Mouse (Mus musculus): ENCODE measurements around the gene Tbc1d1. TPM values are rescaled to one million over a fixed set of nuclear protein-coding genes. Genes with fewer than 3 reads are reported as not detected.

Gene Tbc1d1
- total RNA-seq, 2 experiments from 2014 or later = 10.4 to 11.0 TPM

DNA sequence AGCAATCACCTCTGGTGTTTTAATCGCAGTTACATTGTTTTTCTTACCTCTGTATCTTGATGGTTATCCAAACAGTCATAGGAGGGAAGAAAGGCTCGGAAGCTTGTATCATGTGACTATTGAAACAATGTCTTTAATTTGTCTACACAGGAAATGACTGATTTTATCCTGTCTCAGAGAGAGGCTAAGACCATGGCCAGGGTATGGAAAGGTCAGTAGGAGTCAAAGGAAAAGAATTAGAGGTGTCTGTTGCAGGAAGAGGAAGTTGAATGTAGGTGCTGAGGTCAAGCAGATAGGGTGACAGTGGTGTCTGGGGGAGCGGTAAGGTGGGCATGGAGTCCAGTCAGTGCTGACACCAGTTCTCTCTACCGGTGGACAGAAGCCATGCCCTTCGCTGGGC lies 45.0 kb downstream of the Tbc1d1 start:
- no peak for ATAC-seq (replicated peaks; ENCODE audit: low FRiP score, poor library complexity, severe bottlenecking)

DNA sequence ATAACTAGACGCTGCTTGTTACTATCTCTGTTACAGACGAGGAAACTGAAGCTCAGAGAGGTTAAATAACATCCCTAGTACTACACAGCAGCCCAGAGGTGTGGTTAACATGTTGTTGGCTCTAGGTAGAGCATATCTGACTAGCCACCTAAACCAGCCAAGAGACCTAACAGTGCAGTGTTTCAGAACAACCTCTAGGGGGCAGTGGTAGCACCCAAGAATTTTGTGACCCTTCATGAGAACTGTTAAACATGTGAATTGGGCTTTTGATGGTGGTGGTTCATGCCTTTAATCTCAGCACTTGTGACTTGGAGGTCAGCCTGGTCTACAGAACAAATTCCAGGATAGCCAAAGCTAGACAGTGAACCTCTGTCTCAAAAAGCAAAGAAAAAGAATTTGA lies 46.2 kb downstream of the Tbc1d1 start:
- 0 out of 2 replicates have a peak, but pooled peaks have one; percentile 56 for ATAC-seq (replicated peaks; ENCODE audit: low FRiP score, poor library complexity, severe bottlenecking)

DNA sequence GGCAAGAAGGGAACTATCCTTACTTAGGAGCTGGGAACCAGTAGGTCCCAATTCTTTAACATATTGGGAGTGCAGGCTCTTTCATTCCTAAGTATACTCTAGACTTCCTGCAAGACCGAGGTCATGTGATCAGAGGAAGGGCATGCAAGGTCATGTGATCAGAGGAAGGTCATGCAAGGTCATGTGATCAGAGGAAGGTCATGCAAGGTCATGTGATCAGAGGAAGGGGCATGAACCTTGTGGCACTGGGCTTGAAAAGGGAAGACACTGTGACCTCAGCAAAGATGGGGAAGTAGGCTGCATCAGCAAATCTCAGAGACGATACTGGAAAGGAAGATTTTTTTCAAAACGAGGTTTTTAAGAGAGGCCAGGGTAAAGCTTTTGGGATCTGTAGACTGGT lies 49.5 kb downstream of the Tbc1d1 start:
- ATAC-seq (replicated peaks; ENCODE audit: low FRiP score, poor library complexity, severe bottlenecking) = no peak

DNA sequence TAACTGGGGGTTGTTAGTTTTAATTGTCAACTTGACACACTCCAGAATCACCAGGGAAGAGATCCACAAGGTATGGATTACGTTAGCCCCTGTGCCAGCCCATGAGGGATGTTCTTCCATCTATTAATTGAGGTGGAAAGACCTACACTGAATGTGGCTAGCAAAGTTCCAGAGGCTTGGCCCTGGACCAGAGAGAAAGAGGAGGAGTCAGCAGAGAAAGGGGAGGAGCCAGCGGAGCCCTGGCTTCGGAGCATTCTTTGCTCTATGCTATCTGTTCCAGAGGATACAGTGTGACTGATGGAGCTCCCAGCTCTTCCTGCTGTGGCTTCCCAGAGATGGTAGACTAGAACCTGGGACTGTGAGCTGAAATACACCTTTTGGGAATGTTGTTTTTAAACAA lies 50.3 kb downstream of the Tbc1d1 start:
- ATAC-seq (replicated peaks; ENCODE audit: low FRiP score, poor library complexity, severe bottlenecking) = 0 out of 2 replicates have a peak, but pooled peaks have one; percentile 26

DNA sequence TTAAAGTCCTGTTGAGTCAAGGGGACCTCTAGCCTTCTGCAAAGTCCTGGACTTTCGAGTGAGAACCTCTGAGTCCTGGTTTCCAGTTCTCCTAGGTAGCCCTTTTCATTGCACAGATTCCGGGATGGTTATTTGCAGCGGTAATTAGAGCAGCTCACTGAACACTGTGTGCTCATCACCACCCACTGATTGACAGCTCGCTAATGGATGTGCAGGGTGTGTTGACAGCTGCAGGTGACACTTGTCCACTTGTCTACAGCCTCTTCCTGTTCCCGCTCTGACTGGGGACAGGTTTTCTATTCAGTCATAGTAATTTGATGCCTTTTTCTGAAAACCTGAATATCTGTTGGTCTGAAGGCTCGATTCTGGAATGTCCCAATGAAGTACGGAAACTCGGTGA lies 50.8 kb downstream of the Tbc1d1 start:
- ATAC-seq (replicated peaks; ENCODE audit: low FRiP score, poor library complexity, severe bottlenecking) = no peak

DNA sequence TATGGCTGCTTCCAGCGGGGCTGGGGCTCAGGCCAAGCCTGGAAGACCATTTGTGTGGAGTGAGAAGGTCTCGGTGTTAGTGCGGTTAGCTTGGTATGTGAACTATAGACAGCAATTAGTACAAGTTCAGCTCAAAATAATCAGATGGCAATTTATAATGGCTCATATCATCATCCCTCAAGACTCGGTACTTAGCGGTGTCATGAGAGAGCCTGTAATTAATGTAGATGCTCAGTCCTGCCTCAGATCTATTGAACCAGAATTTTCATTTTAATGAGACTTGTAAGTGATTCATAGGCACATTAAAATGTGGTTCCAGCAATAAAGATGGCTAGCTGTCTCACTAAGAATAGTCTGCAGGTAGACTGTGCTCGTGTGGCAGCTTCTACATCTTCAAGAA lies 51.7 kb downstream of the Tbc1d1 start:
- ATAC-seq (replicated peaks; ENCODE audit: low FRiP score, poor library complexity, severe bottlenecking) = no peak

DNA sequence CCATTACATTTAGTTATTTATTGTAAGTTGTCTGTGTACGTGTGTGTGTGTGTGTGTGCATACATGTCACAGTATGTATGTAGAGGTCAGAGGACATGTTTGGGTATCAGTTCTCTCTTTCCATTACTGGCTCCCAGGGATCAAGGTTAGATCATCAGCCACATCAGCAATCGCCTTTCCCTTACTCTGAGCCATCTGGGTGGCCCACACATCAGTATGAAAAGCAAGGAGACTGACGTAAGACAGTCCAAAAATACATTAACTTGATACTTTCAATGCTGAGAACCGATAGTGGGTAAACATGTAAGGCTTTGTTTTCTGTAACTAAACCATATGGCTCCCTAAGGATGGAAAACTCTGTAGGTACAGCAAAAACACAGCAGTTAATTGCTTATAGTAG lies 54.7 kb downstream of the Tbc1d1 start:
- ATAC-seq (replicated peaks; ENCODE audit: low FRiP score, poor library complexity, severe bottlenecking) = no peak

DNA sequence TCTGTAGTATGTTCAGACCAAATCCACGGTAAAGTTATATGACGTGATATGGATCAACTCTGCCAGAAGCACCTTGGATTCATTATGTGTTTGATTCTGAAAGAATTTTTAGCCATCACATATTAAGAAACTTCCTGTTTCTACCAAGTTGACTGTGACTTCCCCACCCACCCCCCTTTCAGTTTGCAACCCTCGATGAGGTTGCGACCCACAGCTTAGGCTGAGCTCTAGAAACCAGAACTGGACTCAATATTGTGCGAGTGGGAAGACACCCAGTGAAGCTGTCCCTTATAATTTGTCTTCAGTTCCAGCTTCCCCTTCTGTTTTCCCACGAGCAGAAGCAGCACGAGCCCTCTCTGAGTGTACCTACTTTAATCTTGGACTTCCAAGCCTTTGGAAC lies 55.2 kb downstream of the Tbc1d1 start:
- ATAC-seq (replicated peaks; ENCODE audit: low FRiP score, poor library complexity, severe bottlenecking) = no peak

DNA sequence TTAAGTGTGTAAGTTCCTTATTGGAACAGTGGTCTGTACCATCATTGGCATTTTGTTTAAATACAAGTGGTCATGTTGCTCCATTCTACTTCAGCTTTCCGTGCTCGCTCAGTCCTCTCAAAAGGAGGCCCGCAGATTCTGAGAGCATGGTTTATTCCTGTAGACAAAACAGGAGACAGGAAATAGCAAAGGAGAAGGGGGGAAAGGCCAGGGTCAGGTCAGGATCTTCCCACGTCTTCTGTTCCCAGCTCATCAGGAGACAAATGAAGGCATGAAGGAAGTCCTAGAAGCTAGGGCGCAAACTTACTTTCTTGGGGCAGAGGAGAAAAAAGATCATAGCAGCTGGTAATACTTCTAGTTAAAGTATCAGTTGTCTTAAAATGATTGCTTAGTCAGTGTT lies 56.1 kb downstream of the Tbc1d1 start:
- no peak for ATAC-seq (replicated peaks; ENCODE audit: low FRiP score, poor library complexity, severe bottlenecking)

DNA sequence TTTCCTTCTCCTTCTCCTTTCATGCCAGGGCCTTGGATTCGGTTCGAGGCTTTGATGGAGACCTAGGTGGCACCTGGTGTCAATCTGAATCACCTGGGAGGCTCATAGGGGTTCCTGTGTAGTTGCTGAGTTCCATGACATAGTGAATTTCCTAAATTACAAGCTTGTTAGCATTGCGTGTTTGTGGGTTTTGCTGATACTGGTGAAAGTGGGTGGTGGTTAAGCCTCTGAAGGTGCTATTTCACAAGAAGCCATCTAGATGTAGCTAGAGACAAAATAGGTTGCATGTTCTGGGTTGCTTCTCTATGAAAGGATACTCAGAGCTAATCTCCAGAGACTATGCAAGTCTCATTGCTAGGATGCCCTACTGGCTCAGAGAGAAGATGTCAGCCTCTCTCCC lies 56.5 kb downstream of the Tbc1d1 start:
- ATAC-seq (replicated peaks; ENCODE audit: low FRiP score, poor library complexity, severe bottlenecking) = no peak

DNA sequence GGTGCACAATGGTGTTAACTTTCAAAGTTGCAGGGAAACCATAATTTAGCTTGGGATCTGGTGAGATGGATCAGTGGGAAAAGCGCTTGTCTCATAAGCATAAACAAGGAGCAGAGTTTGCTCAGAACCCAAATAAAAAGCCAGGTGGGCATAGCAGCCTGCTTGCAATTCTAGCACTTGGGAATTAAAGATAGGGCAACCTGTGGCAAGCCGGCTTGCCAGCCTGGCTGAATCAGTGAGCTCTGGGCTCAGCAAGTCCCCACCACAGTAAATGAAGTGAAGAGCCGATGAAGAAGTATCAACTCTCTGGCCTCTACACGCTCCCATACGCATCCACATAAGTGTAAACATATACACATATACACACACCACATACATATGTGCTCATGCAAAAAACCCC lies 59.7 kb downstream of the Tbc1d1 start:
- ATAC-seq (replicated peaks; ENCODE audit: low FRiP score, poor library complexity, severe bottlenecking) = no peak

DNA sequence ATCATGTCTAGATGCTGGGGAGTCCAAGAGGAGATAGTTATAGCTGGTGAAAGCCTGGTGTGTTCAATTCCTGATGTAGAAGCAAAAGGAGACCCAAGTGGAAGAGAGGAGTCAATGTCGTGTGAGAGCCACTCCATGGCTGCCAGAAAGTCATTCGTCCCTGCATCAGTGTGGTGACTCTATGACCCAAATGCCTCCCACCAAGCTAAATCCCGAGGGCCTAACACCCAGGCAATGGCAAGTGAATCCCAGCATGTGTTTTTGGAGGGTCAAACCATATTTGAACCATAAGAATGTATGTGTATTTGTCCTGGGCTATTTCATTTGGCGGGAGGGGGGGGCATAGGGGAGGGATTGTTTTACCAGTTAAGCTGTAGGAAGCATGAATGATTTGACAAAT lies 60.2 kb downstream of the Tbc1d1 start:
- ATAC-seq (replicated peaks; ENCODE audit: low FRiP score, poor library complexity, severe bottlenecking) = no peak

DNA sequence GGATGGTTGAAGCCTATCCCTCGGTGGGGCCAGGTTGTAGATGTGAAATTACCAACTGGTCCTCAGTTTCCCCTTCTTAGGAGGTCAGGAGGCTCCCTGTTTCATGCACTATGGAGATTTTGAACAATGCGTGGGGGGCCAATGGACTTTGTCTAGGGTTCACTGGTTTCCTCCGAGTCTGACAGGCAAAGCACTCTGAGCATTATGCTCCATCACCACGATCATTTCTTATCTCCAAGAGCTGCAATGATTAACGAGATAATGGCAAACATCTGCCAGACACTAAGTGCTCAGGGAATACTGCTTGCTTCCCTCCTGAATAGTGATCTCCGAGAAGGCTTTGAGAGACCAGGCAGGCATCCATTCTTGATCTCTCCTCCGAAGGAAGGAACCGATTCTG lies 61.2 kb downstream of the Tbc1d1 start:
- no peak for ATAC-seq (replicated peaks; ENCODE audit: low FRiP score, poor library complexity, severe bottlenecking)

DNA sequence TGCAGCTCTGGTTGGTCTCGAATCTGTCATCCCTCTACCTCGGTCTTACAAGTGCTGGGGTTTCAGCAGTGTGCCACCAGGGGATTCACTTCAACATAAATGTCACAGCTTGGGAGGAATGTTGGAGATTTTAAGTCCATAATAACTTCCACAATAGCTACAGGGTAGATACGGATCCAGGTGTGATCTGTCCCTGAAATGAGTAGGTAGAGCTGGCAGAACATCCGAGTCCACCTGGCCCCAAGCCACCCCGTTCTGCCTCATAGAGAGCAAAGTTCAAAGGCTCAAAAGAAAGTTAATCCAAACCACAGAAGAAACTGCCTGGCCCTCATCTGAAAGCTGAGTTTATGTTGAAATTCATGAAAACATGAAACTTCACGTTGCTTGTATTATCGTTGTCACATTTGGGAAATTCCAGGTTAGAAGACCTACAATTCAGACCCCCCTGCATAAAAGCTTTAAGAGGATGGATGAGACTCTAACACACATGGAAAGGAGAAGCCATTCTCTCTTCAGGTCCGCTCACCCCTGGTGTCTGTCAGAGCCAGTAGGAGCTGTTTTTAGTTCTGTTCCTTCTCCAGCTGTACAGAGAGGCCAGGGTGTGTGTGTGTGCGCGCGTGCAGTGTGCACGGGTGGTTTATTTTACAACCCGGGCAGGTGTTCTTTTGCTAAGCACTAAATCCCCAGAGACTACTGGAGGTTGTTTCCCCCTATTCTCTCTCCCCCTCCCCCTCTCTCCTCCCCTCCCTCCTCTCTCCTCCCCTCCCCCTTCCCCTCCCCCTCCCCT lies 61.9 kb downstream of the Tbc1d1 start:
- no peak for ATAC-seq (replicated peaks; ENCODE audit: low FRiP score, poor library complexity, severe bottlenecking)

DNA sequence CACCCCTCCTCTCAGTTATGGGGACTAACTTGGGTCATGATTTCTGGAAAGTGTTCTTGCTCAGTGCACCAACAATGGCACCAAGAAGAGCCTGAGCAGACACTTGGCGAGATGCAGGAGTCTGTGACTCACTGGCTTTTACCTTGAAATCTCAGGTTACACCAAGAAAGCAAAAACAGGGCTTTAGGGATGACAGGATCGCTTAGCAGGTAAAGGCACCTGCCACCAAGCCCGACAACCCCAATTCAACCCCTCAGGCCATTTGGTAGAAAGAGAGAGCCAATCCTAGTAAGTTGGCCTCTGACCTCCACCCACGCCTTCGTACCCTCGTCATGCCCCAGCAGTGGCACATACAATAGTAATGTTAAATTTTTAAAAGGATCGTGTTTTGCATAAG lies 62.5 kb downstream of the Tbc1d1 start:
- ATAC-seq (replicated peaks; ENCODE audit: low FRiP score, poor library complexity, severe bottlenecking) = no peak

DNA sequence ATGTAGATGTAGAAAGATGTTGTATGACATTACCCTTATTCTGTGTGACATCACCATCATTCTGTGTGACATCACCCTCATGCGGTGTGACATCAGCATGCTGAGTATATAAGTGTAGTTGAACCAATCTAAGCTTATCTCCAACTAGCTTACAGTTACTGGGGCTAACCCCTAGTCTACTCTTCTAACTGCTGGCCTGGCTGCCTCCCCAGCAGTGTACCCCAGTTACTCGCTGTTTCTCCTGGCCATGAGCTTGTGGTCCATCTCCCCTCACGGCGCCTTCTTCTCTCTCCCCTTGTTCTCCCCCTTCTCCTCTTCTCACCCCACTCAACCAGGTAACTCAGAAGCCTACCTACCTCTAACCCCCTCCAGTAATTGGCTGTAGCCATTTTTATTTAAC lies 64.7 kb downstream of the Tbc1d1 start:
- ATAC-seq (replicated peaks; ENCODE audit: low FRiP score, poor library complexity, severe bottlenecking) = no peak

DNA sequence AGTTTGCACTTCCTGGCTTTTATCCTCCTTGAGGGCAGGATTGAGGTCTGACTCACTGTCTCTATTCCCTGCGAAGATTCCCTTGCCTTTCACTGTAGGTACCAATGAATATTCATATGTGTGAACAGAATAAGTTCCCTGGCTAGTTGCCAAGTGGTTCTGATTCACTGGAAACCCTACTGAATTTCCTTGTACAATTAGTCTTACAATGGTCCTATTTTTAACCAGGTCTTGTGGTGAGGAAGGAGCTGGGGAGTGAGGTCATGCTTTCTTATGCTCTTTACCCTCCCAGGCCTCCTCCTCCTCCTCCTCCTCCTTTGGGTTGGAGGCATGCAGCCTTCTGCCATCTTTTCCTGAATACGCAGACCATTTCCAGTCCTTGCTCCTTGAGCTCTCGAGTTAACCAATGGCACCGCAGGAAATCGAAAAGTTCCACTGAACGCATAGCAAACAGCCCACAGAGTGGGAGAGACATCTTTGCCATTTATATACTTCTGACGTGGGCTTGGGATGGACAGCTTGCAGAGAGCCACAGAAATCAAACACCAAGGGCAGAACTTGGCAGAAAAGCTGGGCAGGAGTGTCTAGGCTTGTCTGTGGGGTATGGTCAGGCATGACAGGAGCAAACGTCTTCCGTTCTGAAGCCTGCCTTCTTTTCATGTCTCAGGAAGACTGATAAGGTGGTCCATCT lies 68.8 kb downstream of the Tbc1d1 start:
- ATAC-seq (replicated peaks; ENCODE audit: low FRiP score, poor library complexity, severe bottlenecking) = no peak

DNA sequence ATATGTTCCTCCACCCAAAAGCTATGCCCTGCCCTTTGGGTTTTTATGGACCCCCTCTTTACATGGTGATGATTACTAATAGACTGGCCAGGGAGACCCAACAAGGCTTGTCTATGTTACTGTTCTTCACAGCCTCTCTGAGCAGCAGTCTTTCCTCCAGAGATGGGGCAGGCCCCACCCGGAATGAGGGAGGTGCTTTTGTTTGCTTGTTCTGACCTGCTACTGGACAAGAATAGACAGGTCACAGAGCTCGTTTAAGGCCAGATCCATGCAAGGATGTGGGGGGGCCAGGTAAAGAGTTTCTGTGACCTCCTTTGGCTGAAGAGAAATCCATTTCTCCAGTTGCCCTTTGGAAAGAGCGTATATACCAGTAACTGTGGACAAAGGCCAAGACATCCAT lies 72.1 kb downstream of the Tbc1d1 start:
- ATAC-seq (replicated peaks; ENCODE audit: low FRiP score, poor library complexity, severe bottlenecking) = no peak

DNA sequence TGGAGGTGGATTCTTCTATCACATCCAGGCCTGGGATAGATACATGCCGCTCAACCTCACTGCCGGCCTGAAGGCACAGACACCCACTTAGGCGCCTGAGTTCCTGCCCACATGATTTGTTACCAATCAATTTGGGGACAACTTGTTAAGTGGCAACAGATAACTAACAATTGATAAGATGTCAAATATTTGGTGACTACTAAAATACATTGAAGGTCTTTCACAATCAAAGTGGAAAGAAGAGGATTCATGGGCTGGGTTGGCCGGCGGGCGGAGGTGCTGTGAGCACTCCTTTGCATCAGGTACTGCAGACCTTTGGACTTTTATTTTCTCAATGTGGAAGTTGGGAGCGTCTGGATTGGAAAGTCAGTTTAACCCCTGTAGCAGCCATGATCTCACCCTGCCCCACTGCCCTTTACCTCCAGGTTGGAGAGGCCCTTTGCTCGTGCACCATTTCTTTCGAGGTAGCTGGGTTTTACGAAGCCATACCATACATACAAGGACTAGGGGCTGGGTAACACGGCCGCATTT lies 73.3 kb downstream of the Tbc1d1 start:
- ATAC-seq (replicated peaks; ENCODE audit: low FRiP score, poor library complexity, severe bottlenecking) = no peak

DNA sequence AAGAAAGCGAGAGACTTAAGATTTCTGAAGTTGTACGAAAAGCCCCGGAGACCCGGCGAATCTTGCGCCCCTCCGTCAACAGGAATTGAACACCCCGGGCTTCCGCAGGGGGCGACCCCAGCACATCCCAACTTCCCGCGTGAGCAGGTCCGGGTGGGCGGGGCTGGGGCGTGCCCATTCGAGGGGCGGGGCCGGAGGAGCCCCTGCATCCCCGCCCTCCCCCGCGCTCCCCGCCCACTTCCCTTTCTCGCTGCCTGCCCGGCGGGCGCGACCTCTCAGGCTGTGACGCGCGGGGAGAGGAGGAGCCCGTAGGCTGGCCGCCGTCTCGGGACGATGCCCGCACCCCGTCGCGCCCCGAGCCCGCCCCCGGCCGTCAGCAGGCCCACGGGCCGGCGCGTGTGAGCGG lies 74.0 kb downstream of the Tbc1d1 start:
- peak; percentile 80 for ATAC-seq (replicated peaks; ENCODE audit: low FRiP score, poor library complexity, severe bottlenecking)

DNA sequence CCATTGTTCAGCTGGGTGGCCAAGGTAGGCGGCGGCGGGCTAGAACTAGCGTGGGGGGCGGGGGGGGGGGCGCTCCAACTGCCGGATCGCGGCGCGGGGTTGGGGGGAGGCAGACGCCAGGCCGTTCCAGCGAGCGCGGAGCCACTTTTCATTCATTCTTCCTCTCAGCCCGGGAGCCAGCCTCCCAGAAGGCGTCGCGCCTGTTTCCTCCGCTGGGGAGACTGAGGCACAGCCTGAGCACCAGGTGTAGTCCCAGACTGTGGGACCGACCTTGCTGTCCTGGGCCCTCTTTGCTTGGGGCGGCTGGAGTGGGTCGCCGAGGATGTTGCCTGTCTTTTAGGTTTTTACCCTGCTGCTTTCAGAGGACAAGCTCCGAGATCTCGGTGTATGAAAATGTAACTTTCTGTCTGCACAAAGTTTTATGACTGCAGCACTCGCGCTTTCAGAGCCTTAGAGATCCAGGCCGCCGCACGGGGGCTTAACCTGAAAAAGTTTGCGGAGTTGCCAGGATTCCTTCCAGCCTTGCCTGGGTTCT lies 74.5 kb downstream of the Tbc1d1 start:
- no peak for ATAC-seq (replicated peaks; ENCODE audit: low FRiP score, poor library complexity, severe bottlenecking)

Measured in erythroblast, adult 5-6 weeks (primary cell).